Mouse (Mus musculus) liver, embryonic 18 days (tissue): ENCODE data around the gene Umodl1. TPM values are rescaled to one million over a fixed set of nuclear protein-coding genes. Genes with fewer than 3 reads are reported as not detected.

ENCODE experiments used
- polyA plus RNA-seq: library from polyadenylated mRNA; depleted of rRNA; stranded (reverse); fragments of >200 nt; gene quantifications from 2 replicates; pipeline ENCODE4 v1.2.3, GENCODE M21; 2012; rRNA removed

Umodl1 gene
- polyA plus RNA-seq = 0.01 and 0.08 TPM in 2 replicates

GRCm38 (mm10) chr17:30954340-30954739 is at the start of gene Umodl1:
TSS of gene Umodl1 (plus strand) at chr17:30954640.

DNA sequence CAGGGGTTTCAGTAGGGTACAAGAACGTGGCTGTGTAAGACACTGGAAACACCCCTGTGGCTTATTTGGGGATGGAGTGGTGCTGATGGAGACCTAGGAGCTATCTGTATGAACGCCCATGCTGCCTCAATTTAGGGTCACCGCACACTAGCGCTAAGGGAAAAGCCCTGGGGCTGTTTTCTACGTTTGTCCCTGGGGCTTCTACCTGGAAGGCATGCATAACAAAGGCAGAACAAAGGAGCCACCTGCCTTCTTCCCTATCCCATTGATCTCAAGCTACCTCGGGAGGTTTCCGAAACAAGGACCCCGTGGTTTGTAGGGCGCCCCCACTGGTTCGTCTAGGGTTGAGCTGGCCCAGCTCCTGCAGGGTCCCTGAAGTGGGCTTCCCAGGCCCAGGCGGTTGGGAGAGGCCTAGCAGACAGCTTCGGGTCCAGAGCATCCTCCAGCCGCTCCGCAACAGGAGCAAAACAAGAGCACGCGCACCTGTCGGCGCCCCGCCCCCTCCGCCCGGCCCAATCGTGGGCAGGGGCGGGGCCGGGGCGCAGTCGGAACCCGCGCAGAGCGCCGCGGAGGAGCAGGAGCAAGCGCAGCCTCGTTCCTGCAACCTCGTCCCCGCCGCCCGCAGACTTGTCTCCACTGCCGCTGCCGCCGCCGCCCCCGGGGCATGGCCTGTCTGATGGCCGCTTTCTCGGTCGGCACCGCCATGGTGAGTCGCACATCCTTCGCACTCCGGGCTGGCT is 102.9 kb downstream of the Umodl1 start, which contains the start of gene Abcg1:
Abcg1 (plus strand) TSS at position 525 of the 740 bp plus-strand sequence.

Other genes with a start within 250 kb of the Umodl1 start
- gene Glp1r, start 52.8 kb upstream of the Umodl1 start, polyA plus RNA-seq = 0.01 TPM in 1 of 2 replicates, not detected in the other
- 4.0 and 4.2 TPM in 2 replicates for gene Abcg1, start 103.0 kb downstream of the Umodl1 start, polyA plus RNA-seq
- 507 and 543 TPM in 2 replicates for gene Tff3, start 175.0 kb downstream of the Umodl1 start, polyA plus RNA-seq
- 0.07 and 0.22 TPM in 2 replicates for gene Tff2, start 189.6 kb downstream of the Umodl1 start, polyA plus RNA-seq
- not detected in 2 replicates for gene Tff1, start 210.6 kb downstream of the Umodl1 start, polyA plus RNA-seq
- 0.89 and 1.0 TPM in 2 replicates for gene Tmprss3, start 244.3 kb downstream of the Umodl1 start, polyA plus RNA-seq